Comparison of ENCODE assay signal across 9 mouse cellular contexts in genomic region chr9:14846428-14846827, GRCm38 (mm10). TPM values are rescaled to one million over a fixed set of nuclear protein-coding genes. Genes with fewer than 3 reads are reported as not detected.
DNase-seq lines count a peak whose midpoint lies in the region; ATAC-seq and TF ChIP-seq lines count a peak whose summit lies in the region.
"Had no signal": no experiment of that assay in that cellular context is flagged by ENCODE, and none has a peak within 500 bp of the region (broad histone marks: within the 10 kb centered on the region; RNA-seq: fewer than 3 reads in every experiment).

No protein-coding gene starts in this region.

- WGBS in forebrain, postnatal 0 days: 52% methylated on average over 5 of the region's 5 CpGs
- 49% methylated on average over 5 of the region's 5 CpGs for WGBS in forebrain, embryonic 13.5 days
- 48% methylated on average over 5 of the region's 5 CpGs for WGBS in midbrain, postnatal 0 days
- 49% methylated on average over 5 of the region's 5 CpGs for WGBS in midbrain, embryonic 11.5 days

- H3K9ac ChIP-seq in forebrain, postnatal 0 days: no peak overlapping the region
- no peak overlapping the region for H3K9ac ChIP-seq in forebrain, embryonic 13.5 days
- H3K9ac ChIP-seq in midbrain, postnatal 0 days (replicated peaks; ENCODE audit: low read length, poor library complexity, severe bottlenecking): no peak overlapping the region
- no peak overlapping the region for H3K9ac ChIP-seq in midbrain, embryonic 11.5 days (ENCODE audit: low read length)

- no peaks in the 10 kb centered on the region for H3K9me3 ChIP-seq in forebrain, postnatal 0 days (ENCODE audit: low read length)
- H3K9me3 ChIP-seq in forebrain, embryonic 13.5 days (replicated peaks): no peaks in the 10 kb centered on the region
- H3K9me3 ChIP-seq in midbrain, postnatal 0 days (ENCODE audit: low read length): no peaks in the 10 kb centered on the region
- no peaks in the 10 kb centered on the region for H3K9me3 ChIP-seq in midbrain, embryonic 11.5 days (ENCODE audit: control insufficient read depth, low read length)

- no peak overlapping the region for H3K4me3 ChIP-seq in forebrain, postnatal 0 days (ENCODE audit: low read depth, low read length)
- no peak overlapping the region for H3K4me3 ChIP-seq in forebrain, embryonic 13.5 days
- no peak overlapping the region for H3K4me3 ChIP-seq in midbrain, postnatal 0 days (ENCODE audit: low read depth, low read length)
- no peak overlapping the region for H3K4me3 ChIP-seq in midbrain, embryonic 11.5 days (ENCODE audit: low read depth, low read length)

- H3K36me3 ChIP-seq in forebrain, postnatal 0 days (ENCODE audit: insufficient read depth): no peaks in the 10 kb centered on the region
- H3K36me3 ChIP-seq in forebrain, embryonic 13.5 days (ENCODE audit: poor library complexity, severe bottlenecking): no peaks in the 10 kb centered on the region
- no peaks in the 10 kb centered on the region for H3K36me3 ChIP-seq in midbrain, postnatal 0 days (ENCODE audit: insufficient read depth, low read length)
- H3K36me3 ChIP-seq in midbrain, embryonic 11.5 days (ENCODE audit: control insufficient read depth, insufficient read depth, low read length): no peaks in the 10 kb centered on the region

- no peak overlapping the region for H3K27ac ChIP-seq in forebrain, postnatal 0 days (ENCODE audit: low read depth, low read length)
- H3K27ac ChIP-seq in forebrain, embryonic 13.5 days: no peak overlapping the region
- no peak overlapping the region for H3K27ac ChIP-seq in midbrain, postnatal 0 days (ENCODE audit: low read depth, low read length)
- H3K27ac ChIP-seq in midbrain, embryonic 11.5 days (ENCODE audit: low read depth, low read length): no peak overlapping the region

- no peaks in the 10 kb centered on the region for H3K27me3 ChIP-seq in forebrain, postnatal 0 days (ENCODE audit: insufficient read depth, low read length)
- H3K27me3 ChIP-seq in forebrain, embryonic 13.5 days: no peaks in the 10 kb centered on the region
- no peaks in the 10 kb centered on the region for H3K27me3 ChIP-seq in midbrain, postnatal 0 days (ENCODE audit: insufficient read depth, low read length)
- H3K27me3 ChIP-seq in midbrain, embryonic 11.5 days (ENCODE audit: control insufficient read depth, insufficient read depth, low read length): no peaks in the 10 kb centered on the region

- no peak overlapping the region for H3K4me2 ChIP-seq in forebrain, postnatal 0 days (ENCODE audit: low read depth)
- no peak overlapping the region for H3K4me2 ChIP-seq in forebrain, embryonic 13.5 days
- no peak overlapping the region for H3K4me2 ChIP-seq in midbrain, postnatal 0 days (ENCODE audit: low read depth, low read length, poor library complexity, severe bottlenecking)
- H3K4me2 ChIP-seq in midbrain, embryonic 11.5 days: no peak overlapping the region

- no peak for DNase-seq in forebrain, postnatal 0 days
- no peak for DNase-seq in midbrain, postnatal 0 days (ENCODE audit: low spot score)
- DNase-seq in midbrain, embryonic 11.5 days (ENCODE audit: low spot score, missing footprints): no peak
- DNase-seq in embryo, embryonic 9.5 days (ENCODE audit: extremely low spot score): peak; percentile 24
- DNase-seq in thymus, postnatal 14 days: peak; percentile 43
- no peak for DNase-seq in layer of hippocampus, postnatal 36 days
- DNase-seq in spleen, postnatal 14 days (ENCODE audit: low spot score in 2 of 2): no peak

- ATAC-seq in forebrain, postnatal 0 days: no peak
- no peak for ATAC-seq in forebrain, embryonic 13.5 days
- ATAC-seq in midbrain, postnatal 0 days (ENCODE audit: low FRiP score): no peak
- ATAC-seq in midbrain, embryonic 11.5 days (ENCODE audit: low FRiP score): no peak

- TF ChIP-seq CTCF in forebrain, postnatal 0 days (IDR thresholded peaks at IDR 0.05; ENCODE audit: low read depth): peak; percentile 59
- peak; percentile 66 for TF ChIP-seq CTCF in midbrain, postnatal 0 days (IDR thresholded peaks at IDR 0.05)

- H3K4me1 ChIP-seq in forebrain, postnatal 0 days (ENCODE audit: insufficient read depth): no peaks in the 10 kb centered on the region
- peaks cover 3% of the 10 kb centered on the region; the same call in 1 of the 2 replicates for H3K4me1 ChIP-seq in forebrain, embryonic 13.5 days
- H3K4me1 ChIP-seq in midbrain, postnatal 0 days (ENCODE audit: insufficient read depth, low read length): no peaks in the 10 kb centered on the region
- H3K4me1 ChIP-seq in midbrain, embryonic 11.5 days (ENCODE audit: control insufficient read depth, insufficient read depth, low read length): no peaks in the 10 kb centered on the region

RNA-seq across cellular contexts. Expression of gene Gpr83, which starts 13.6 kb away (rescaled TPM):
- total RNA-seq in forebrain, postnatal 0 days (2014; rRNA removed): 1.8 and 4.0 TPM in 2 replicates
- polyA plus RNA-seq in forebrain, postnatal 0 days (2015; fragmentation: Nextera tagmentation; extraction: Ambion mirVana): 2.6 and 2.7 TPM in 2 replicates
- 0.45 and 0.49 TPM in 2 replicates for polyA plus RNA-seq in forebrain, embryonic 13.5 days (2015; fragmentation: Nextera tagmentation; extraction: Ambion mirVana)
- total RNA-seq in midbrain, postnatal 0 days (2014; rRNA removed): 4.6 and 5.6 TPM in 2 replicates
- polyA plus RNA-seq in midbrain, postnatal 0 days (2015; fragmentation: Nextera tagmentation; extraction: Ambion mirVana): 3.8 and 4.3 TPM in 2 replicates
- polyA plus RNA-seq in midbrain, embryonic 11.5 days (2014; fragmentation: Nextera tagmentation; extraction: Ambion mirVana): 0.26 and 0.34 TPM in 2 replicates
- total RNA-seq in layer of hippocampus, postnatal 36 days (2021): 10 to 100 TPM; 13.0 to 13.8 TPM
- total RNA-seq: common myeloid progenitor, adult 5-6 weeks had no signal

RNA-seq across cellular contexts. Expression of gene Izumo1r, which starts 57.3 kb away (rescaled TPM):
- not detected in 2 replicates for total RNA-seq in forebrain, postnatal 0 days (2014; rRNA removed)
- polyA plus RNA-seq in forebrain, postnatal 0 days (2015; fragmentation: Nextera tagmentation; extraction: Ambion mirVana): not detected in 2 replicates
- not detected in 2 replicates for polyA plus RNA-seq in forebrain, embryonic 13.5 days (2015; fragmentation: Nextera tagmentation; extraction: Ambion mirVana)
- not detected in 2 replicates for total RNA-seq in midbrain, postnatal 0 days (2014; rRNA removed)
- polyA plus RNA-seq in midbrain, postnatal 0 days (2015; fragmentation: Nextera tagmentation; extraction: Ambion mirVana): not detected in 2 replicates
- polyA plus RNA-seq in midbrain, embryonic 11.5 days (2014; fragmentation: Nextera tagmentation; extraction: Ambion mirVana): not detected in 2 replicates
- not detected for total RNA-seq in layer of hippocampus, postnatal 36 days (2021)
- total RNA-seq: common myeloid progenitor, adult 5-6 weeks had no signal

Comparison
In these comparisons a context has a peak if more than half of its experiments do, and no peak if none do; other contexts are left out.
1. DNase-seq: peak in embryo, embryonic 9.5 days (single experiment) and thymus, postnatal 14 days (single experiment); none in forebrain, postnatal 0 days (single experiment), midbrain, postnatal 0 days (single experiment), midbrain, embryonic 11.5 days (single experiment), layer of hippocampus, postnatal 36 days (0 of 2) and spleen, postnatal 14 days (0 of 2).